Mouse (Mus musculus) neural tube, embryonic 13.5 days (tissue): ENCODE measurements around the gene Grap. TPM values are rescaled to one million over a fixed set of nuclear protein-coding genes. Genes with fewer than 3 reads are reported as not detected.

Source experiments
- ATAC-seq: fragments of 200-750 bp; cut with Nextera tagmentation; 2 replicates; pipeline ENCODE4 v1.8.0; 2017; ENCODE audit warnings: low read depth, mild to moderate bottlenecking, moderate TSS enrichment, moderate library complexity
- H3K27ac ChIP-seq: fragments of 300-500 bp; sonication (generic); replicated peaks from 2 replicates; pipeline ENCODE4 v1.5.1; 2015; ENCODE audit warnings: moderate library complexity, mild to moderate bottlenecking, inconsistent platforms
- H3K27me3 ChIP-seq: fragments of 300-500 bp; sonication (generic); 2 replicates; pipeline ENCODE4 v1.6.1; 2015; ENCODE audit warnings: mild to moderate bottlenecking, inconsistent platforms
- H3K36me3 ChIP-seq: fragments of 300-500 bp; sonication (generic); 2 replicates; pipeline ENCODE4 v1.6.1; 2015; ENCODE audit warnings: mild to moderate bottlenecking, inconsistent platforms
- H3K4me1 ChIP-seq: fragments of 300-500 bp; sonication (generic); replicated peaks from 2 replicates; pipeline ENCODE4 v1.6.1; 2015; ENCODE audit warnings: inconsistent platforms
- H3K4me2 ChIP-seq: fragments of 300-500 bp; sonication (generic); 2 replicates; pipeline ENCODE4 v1.6.1; 2015; ENCODE audit warnings: inconsistent platforms, mild to moderate bottlenecking, moderate library complexity
- H3K4me3 ChIP-seq: fragments of 300-500 bp; sonication (generic); 2 replicates; pipeline ENCODE4 v1.5.1; 2015; ENCODE audit warnings: mild to moderate bottlenecking, inconsistent platforms
- H3K9ac ChIP-seq: fragments of 300-500 bp; sonication (generic); 2 replicates; pipeline ENCODE4 v1.6.1; 2015; ENCODE audit warnings: moderate library complexity, mild to moderate bottlenecking, inconsistent platforms
- H3K9me3 ChIP-seq: fragments of 300-500 bp; sonication (generic); 2 replicates; pipeline ENCODE4 v1.6.1; 2016; ENCODE audit warnings: inconsistent platforms
- WGBS: fragments of 180-500 bp; shearing (Covaris S2); methylation state at CpG from one replicate; pipeline ENCODE4 v1.1.7; 2015; 5-methylcytosine and 5-hydroxymethylcytosine counted together
- polyA plus RNA-seq: library from polyadenylated mRNA; unstranded; fragments of >200 nt; fragmentation: Nextera tagmentation; extraction: Ambion mirVana; gene quantifications from 2 replicates; pipeline ENCODE4 v1.2.1, GENCODE M21; 2015

Gene Grap
- polyA plus RNA-seq, 1 experiment from 2014 or later = 9.5 TPM

DNA sequence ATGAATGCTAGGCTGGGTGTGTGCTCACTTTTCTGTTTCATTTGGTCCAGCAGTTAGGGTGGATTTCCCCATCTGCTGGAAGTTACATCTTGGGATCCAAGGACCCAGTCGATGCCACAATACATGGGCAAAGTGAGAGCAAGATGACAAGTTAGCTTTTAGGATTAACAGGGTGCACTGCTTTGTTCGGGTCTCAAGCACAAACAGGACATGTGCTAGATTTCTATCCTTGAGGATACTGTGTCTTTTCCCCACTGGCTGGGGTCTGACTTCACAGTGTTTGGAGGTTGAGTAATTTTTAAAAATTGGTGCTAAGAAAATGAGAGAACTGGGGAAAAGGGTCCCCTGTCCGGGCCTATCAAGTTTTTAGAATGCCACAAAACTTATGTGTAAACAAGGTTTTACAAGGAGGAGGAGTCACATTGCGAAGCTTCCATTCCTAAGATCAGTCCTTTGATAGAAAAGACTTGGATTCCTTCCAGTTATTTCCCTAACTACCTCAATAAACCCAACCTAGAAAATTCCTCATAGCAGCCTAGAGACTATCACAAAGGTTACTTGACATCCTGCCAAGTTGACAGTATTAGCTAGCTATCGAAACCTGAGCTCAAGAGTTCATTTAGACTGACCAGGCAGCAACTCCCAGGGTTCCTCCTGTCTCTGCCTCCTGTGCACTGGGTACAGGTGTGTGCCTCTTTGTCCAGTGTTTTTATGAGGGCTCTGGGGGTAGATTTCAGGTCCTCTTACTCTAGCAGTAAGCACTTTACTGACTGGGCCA lies 9.7 kb upstream of the Grap start:
- Histone ChIP-seq H3K4me1 (no peaks in the 10 kb centered on the region), H3K4me3 (no peak overlapping the region), H3K27ac (no peak overlapping the region), H3K27me3 (no peaks in the 10 kb centered on the region), H3K9me3 (no peaks in the 10 kb centered on the region), H3K36me3 (no peaks in the 10 kb centered on the region), H3K4me2 (no peak overlapping the region), H3K9ac (no peak overlapping the region)
- no peak for ATAC-seq
- WGBS = 81% methylated on average over 5 of the region's 5 CpGs

DNA sequence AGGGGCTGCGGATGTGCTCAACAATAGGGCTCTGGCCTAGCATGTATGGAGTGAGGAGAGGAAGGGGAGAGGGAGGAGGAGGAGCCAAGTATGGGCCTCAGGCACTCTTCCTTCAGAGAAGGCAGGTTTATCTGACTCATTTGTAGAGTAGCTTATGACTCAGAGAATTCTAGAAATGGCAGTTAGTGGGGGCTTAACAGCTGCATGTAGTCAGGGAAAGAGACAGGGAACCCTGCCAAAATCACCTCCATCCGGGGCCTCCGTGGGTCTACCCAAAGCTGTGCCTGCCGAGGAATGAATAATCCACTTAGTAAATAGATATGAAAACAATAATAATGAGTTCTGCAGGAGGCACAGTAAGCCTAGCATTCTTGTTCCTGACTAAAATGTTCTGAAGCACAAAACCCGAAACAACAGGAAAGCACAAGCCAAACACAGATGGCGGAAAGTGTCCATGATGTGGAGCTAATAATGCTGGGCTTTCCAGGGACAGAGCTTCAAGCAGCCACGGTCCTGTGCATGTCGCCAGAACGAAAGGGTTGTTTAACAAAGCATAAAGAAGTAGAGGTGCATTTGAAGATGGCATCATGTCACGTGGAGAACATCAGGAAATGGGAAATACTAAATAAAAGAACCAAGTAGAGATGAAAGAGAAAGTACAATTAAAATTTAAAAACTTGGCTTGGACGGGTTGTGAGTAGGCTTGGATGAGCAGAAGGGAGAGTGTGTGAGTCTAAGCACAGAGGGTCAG lies 8.3 kb upstream of the Grap start:
- WGBS = 81% methylated on average over 11 of the region's 11 CpGs
- H3K36me3 ChIP-seq = no peaks in the 10 kb centered on the region
- H3K9ac ChIP-seq = no peak overlapping the region
- H3K9me3 ChIP-seq = no peaks in the 10 kb centered on the region
- no peak overlapping the region for H3K4me2 ChIP-seq
- H3K4me3 ChIP-seq = no peak overlapping the region
- H3K27me3 ChIP-seq = no peaks in the 10 kb centered on the region
- no peak for ATAC-seq
- no peaks in the 10 kb centered on the region for H3K4me1 ChIP-seq
- H3K27ac ChIP-seq = no peak overlapping the region

DNA sequence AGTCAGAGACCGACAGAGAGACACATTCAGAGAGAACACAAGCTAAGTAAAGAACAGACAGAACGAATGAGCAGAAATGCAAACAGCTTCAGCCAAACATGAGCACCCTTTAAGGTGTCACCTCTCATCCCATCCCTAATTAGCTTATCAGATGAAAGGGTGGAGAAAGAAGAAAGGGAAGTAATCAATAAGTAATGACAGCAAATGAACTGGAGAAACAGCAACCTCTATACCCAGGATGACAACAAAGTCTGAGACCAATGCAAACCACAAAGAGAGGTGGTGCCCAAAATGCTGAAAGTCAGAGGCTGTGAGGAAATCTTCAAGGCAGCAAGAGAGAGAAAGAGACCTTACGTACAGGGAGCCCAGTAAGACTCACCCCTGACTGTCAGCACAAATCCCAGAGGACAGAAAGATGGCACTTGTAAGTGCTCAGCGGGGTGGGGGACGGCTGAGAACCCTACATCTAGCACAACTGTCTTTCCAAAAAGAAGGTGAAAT lies 7.7 kb upstream of the Grap start:
- H3K27me3 ChIP-seq = no peaks in the 10 kb centered on the region
- H3K4me2 ChIP-seq = no peak overlapping the region
- 77% methylated on average over 5 of the region's 5 CpGs for WGBS
- no peak overlapping the region for H3K9ac ChIP-seq
- no peak overlapping the region for H3K4me3 ChIP-seq
- no peak for ATAC-seq
- H3K4me1 ChIP-seq = no peaks in the 10 kb centered on the region
- H3K36me3 ChIP-seq = no peaks in the 10 kb centered on the region
- no peaks in the 10 kb centered on the region for H3K9me3 ChIP-seq
- H3K27ac ChIP-seq = no peak overlapping the region

- WGBS = 58% methylated on average over 2 of the region's 2 CpGs
- no peak overlapping the region for H3K4me2 ChIP-seq
Observed at GRCm38 (mm10) chr11:61646499-61647039, 6.5 kb upstream of the Grap start.

GRCm38 (mm10) chr11:61647110-61647910 lies 5.8 kb upstream of the Grap start:
- Histone ChIP-seq H3K27ac (no peak overlapping the region), H3K9ac (no peak overlapping the region)
- WGBS = 72% methylated on average over 10 of the region's 10 CpGs

More at GRCm38 (mm10) chr11:61646499-61647039, 6.5 kb upstream of the Grap start:
- no peak for ATAC-seq
- Histone ChIP-seq H3K27me3 (no peaks in the 10 kb centered on the region), H3K9ac (no peak overlapping the region), H3K27ac (no peak overlapping the region), H3K4me3 (no peak overlapping the region), H3K9me3 (no peaks in the 10 kb centered on the region), H3K36me3 (no peaks in the 10 kb centered on the region), H3K4me1 (no peaks in the 10 kb centered on the region)

DNA sequence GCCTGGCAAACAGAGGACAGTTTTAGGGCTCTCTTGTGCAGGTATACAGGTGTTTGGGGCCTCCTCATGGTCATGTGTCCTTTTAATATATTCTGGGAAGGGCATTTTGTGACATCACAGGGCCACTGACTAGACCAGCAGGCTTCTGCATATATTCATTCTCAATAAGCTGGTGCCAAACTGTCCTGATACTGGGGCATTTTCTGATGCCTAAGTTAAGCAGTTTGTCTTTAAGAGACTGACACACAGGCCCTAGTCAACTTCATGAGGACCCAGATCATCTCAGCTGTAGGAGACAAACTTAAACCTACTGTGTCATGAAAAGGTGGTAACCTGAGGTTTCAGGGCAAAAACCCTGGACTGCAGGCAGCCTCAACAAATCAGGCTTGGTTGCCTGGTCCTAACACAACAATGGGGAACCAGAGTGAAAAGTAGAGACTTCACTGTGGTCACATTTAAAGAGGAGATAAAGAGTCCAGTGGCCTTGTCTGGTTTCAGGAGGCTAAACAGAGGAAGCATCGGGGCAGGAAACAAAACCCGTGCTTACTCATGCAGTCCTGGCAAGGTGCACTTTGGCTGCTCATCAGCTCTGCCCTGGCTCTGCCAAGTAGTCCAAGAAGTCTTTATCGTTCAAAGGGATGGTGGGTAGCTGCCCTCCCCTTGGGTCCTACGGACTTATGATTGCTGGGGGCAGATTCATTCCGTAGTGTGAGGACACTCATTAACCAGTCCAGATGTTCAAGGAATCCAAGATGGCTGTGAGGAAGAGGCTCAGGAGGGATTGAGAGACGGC lies 4.9 kb upstream of the Grap start:
- no peaks in the 10 kb centered on the region for H3K27me3 ChIP-seq
- H3K4me1 ChIP-seq = no peaks in the 10 kb centered on the region
- no peak overlapping the region for H3K4me3 ChIP-seq
- H3K27ac ChIP-seq = no peak overlapping the region
- H3K9me3 ChIP-seq = no peaks in the 10 kb centered on the region
- no peaks in the 10 kb centered on the region for H3K36me3 ChIP-seq
- WGBS = 90% methylated on average over 6 of the region's 6 CpGs
- no peak overlapping the region for H3K9ac ChIP-seq
- H3K4me2 ChIP-seq = no peak overlapping the region
- ATAC-seq = no peak

More at GRCm38 (mm10) chr11:61647110-61647910, 5.8 kb upstream of the Grap start:
- ATAC-seq = no peak
- no peaks in the 10 kb centered on the region for H3K27me3 ChIP-seq
- no peaks in the 10 kb centered on the region for H3K36me3 ChIP-seq
- H3K9me3 ChIP-seq = no peaks in the 10 kb centered on the region
- no peaks in the 10 kb centered on the region for H3K4me1 ChIP-seq
- no peak overlapping the region for H3K4me3 ChIP-seq
- H3K4me2 ChIP-seq = no peak overlapping the region

GRCm38 (mm10) chr11:61648749-61649115 lies 4.3 kb upstream of the Grap start:
- no peak for ATAC-seq
- 84% methylated on average over 7 of the region's 7 CpGs for WGBS
- H3K4me1 ChIP-seq = no peaks in the 10 kb centered on the region
- no peaks in the 10 kb centered on the region for H3K27me3 ChIP-seq
- no peak overlapping the region for H3K9ac ChIP-seq
- no peak overlapping the region for H3K27ac ChIP-seq
- H3K36me3 ChIP-seq = no peaks in the 10 kb centered on the region
- no peak overlapping the region for H3K4me3 ChIP-seq
- no peak overlapping the region for H3K4me2 ChIP-seq
- no peaks in the 10 kb centered on the region for H3K9me3 ChIP-seq

DNA sequence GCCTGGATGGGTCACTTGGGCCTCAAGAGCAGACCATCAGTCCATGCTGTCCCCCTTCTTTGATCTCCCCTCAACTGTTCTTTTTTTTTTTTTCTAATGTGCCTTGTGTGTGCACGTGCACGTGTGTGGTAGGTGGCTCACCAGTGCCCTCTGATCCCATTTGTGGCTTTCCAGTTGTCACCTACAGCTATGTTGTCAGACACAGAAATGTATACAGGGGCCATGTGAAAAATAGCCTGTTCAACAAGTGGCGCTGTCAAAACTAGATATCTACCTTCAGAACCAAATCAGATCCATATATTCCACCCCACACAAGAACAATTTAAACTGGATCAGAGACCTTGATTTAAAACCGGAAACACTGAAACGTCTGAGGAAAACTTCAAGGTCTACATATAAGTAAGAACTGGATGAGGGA lies 3.9 kb upstream of the Grap start:
- H3K36me3 ChIP-seq = no peaks in the 10 kb centered on the region
- H3K4me1 ChIP-seq = no peaks in the 10 kb centered on the region
- no peak overlapping the region for H3K4me2 ChIP-seq
- H3K9me3 ChIP-seq = no peaks in the 10 kb centered on the region
- H3K4me3 ChIP-seq = no peak overlapping the region
- H3K27me3 ChIP-seq = no peaks in the 10 kb centered on the region
- ATAC-seq = no peak
- 94% methylated on average over 5 of the region's 5 CpGs for WGBS
- no peak overlapping the region for H3K27ac ChIP-seq
- H3K9ac ChIP-seq = no peak overlapping the region

- no peaks in the 10 kb centered on the region for H3K4me1 ChIP-seq
- ATAC-seq = no peak
- no peak overlapping the region for H3K4me2 ChIP-seq
- H3K9me3 ChIP-seq = no peaks in the 10 kb centered on the region
- no peaks in the 10 kb centered on the region for H3K27me3 ChIP-seq
- 89% methylated on average over 4 of the region's 4 CpGs for WGBS
- no peak overlapping the region for H3K27ac ChIP-seq
- H3K4me3 ChIP-seq = no peak overlapping the region
- no peak overlapping the region for H3K9ac ChIP-seq
- no peaks in the 10 kb centered on the region for H3K36me3 ChIP-seq
Observed at GRCm38 (mm10) chr11:61649626-61650025, 3.4 kb upstream of the Grap start.

- Histone ChIP-seq H3K4me3 (no peak overlapping the region), H3K27me3 (no peaks in the 10 kb centered on the region), H3K36me3 (no peaks in the 10 kb centered on the region), H3K4me2 (no peak overlapping the region), H3K9me3 (no peaks in the 10 kb centered on the region), H3K27ac (no peak overlapping the region), H3K9ac (no peak overlapping the region), H3K4me1 (no peaks in the 10 kb centered on the region)
- ATAC-seq = no peak
- 83% methylated on average over 9 of the region's 9 CpGs for WGBS
Observed at GRCm38 (mm10) chr11:61650470-61651265, 2.4 kb upstream of the Grap start.

- H3K36me3 ChIP-seq = no peaks in the 10 kb centered on the region
- no peak overlapping the region for H3K27ac ChIP-seq
- H3K9me3 ChIP-seq = no peaks in the 10 kb centered on the region
- 88% methylated on average over 5 of the region's 5 CpGs for WGBS
- no peaks in the 10 kb centered on the region for H3K4me1 ChIP-seq
- no peak overlapping the region for H3K4me2 ChIP-seq
- ATAC-seq = no peak
- H3K4me3 ChIP-seq = no peak overlapping the region
- no peak overlapping the region for H3K9ac ChIP-seq
- no peaks in the 10 kb centered on the region for H3K27me3 ChIP-seq
Observed at GRCm38 (mm10) chr11:61652216-61652615, 849 bp upstream of the Grap start.
